In the genomic region with DNA sequence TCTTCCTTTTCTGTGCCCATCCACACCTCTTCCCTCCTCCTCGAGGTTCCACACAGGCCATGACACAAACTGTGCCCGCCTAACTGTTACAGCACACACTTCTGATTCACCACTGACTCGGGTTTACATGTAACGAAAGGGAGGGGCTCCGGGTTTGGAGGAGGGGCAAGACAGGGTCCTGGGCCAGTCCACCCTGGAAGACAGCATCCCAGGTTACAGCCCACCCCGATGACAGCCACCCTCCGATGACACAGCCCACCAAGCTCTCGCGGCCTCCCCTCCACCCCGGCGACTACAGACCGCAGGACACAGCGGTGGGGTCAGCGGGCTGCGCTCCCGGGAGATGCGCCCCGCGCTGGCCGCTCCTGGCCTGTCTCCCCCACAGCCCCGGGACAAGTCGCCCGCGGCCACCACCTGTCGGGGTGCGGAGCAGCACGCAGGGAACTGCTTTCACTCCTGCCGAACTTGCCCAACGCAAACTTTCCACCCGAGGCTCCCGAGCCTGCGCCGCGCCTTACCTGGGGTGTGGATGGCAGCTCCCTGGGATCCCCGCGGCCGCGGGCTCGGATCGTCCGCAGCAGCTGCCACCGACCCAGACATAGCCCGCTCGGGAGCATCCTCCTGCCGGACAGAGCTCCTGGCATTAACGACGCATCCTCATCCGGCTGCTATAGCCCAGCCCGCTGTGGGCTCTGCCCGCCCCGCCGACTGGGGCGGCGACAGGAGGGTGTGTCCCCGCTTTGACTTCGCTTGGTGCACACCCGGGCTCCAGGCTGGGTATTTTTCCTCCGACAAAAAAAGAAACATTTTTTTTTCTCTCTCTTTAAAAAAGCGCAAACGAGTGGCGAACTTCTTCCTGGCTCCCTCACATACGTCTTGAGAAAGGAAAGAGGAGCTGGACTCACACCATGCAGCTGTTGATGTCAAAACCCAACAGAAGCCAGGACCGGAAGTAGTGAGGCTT, we compare ENCODE assay signal across 8 mouse cellular contexts. TPM values are rescaled to one million over a fixed set of nuclear protein-coding genes. Genes with fewer than 3 reads are reported as not detected.
A peak's percentile ranks its signal among the peaks of the same experiment; 100 is the strongest.
DNase-seq lines count a peak whose midpoint lies in the region; ATAC-seq and TF ChIP-seq lines count a peak whose summit lies in the region.

A gene (minus strand): TSS at position 775 of the 964 bp plus-strand sequence.

- peak; percentile 78 for ATAC-seq in embryonic facial prominence, embryonic 14.5 days (ENCODE audit: low read depth)
- peak; percentile 71 for ATAC-seq in heart, embryonic 16.5 days (replicated peaks; ENCODE audit: extremely low read depth, insufficient read depth, low FRiP score)

- under 1% methylated on average over 44 of the region's 63 CpGs for WGBS in embryonic facial prominence, embryonic 14.5 days
- under 1% methylated on average over 63 of the region's 63 CpGs for WGBS in heart, embryonic 16.5 days
- WGBS in small intestine, adult 2 months = 1% methylated on average over 63 of the region's 63 CpGs

- H3K9me3 ChIP-seq in embryonic facial prominence, embryonic 14.5 days (ENCODE audit: control insufficient read depth, low read length) = no peaks in the 10 kb centered on the region
- no peaks in the 10 kb centered on the region for H3K9me3 ChIP-seq in heart, embryonic 16.5 days (replicated peaks; ENCODE audit: control insufficient read depth, low read length)
- peaks cover 5% of the 10 kb centered on the region for H3K9me3 ChIP-seq in megakaryocyte, embryonic 14.5 days

- peak; percentile 40 to 61 for DNase-seq in urinary bladder, adult 18-20 months (ENCODE audit: low spot score in 2 of 2)
- DNase-seq in urinary bladder, postnatal 10 days (ENCODE audit: low spot score) = no peak
- peak; percentile 65 for DNase-seq in embryonic facial prominence, embryonic 14.5 days (ENCODE audit: low spot score)
- DNase-seq in kidney, postnatal 25 days = peak; percentile 10 to 58
- no peak for DNase-seq in layer of hippocampus, adult 8-10 months (ENCODE audit: low spot score in 2 of 2)

- no peaks in the 10 kb centered on the region for H3K36me3 ChIP-seq in embryonic facial prominence, embryonic 14.5 days (ENCODE audit: control insufficient read depth, insufficient read depth, low read length)
- no peaks in the 10 kb centered on the region for H3K36me3 ChIP-seq in heart, embryonic 16.5 days (ENCODE audit: control insufficient read depth, insufficient read depth)
- H3K36me3 ChIP-seq in megakaryocyte, embryonic 14.5 days (replicated peaks; ENCODE audit: low read length) = no peaks in the 10 kb centered on the region
- H3K36me3 ChIP-seq in small intestine, adult 2 months (ENCODE audit: control insufficient read depth, insufficient read depth, low read length) = no peaks in the 10 kb centered on the region

- TF ChIP-seq POLR2A in small intestine, adult 2 months (IDR thresholded peaks at IDR 0.05; ENCODE audit: low read depth, low read length) = no peak

- peak within 1 kb of the TSS; percentile 63 for H3K4me3 ChIP-seq in embryonic facial prominence, embryonic 14.5 days (ENCODE audit: low read depth, low read length)
- peak within 1 kb of the TSS; percentile 75 for H3K4me3 ChIP-seq in heart, embryonic 16.5 days (ENCODE audit: low read length)
- H3K4me3 ChIP-seq in megakaryocyte, embryonic 14.5 days (replicated peaks) = peak within 1 kb of the TSS; percentile 93
- H3K4me3 ChIP-seq in small intestine, adult 2 months (ENCODE audit: low read depth, low read length) = peak within 1 kb of the TSS; percentile 62

- H3K27ac ChIP-seq in embryonic facial prominence, embryonic 14.5 days (replicated peaks; ENCODE audit: low read depth, low read length) = no peak within 1 kb of the TSS
- H3K27ac ChIP-seq in heart, embryonic 16.5 days (ENCODE audit: low read length) = no peak within 1 kb of the TSS
- no peak within 1 kb of the TSS for H3K27ac ChIP-seq in small intestine, adult 2 months (ENCODE audit: insufficient read depth, low read depth, low read length)

- H3K4me1 ChIP-seq in embryonic facial prominence, embryonic 14.5 days (ENCODE audit: control insufficient read depth, insufficient read depth, low read length) = peaks cover 7% of the 10 kb centered on the region
- H3K4me1 ChIP-seq in heart, embryonic 16.5 days (ENCODE audit: control insufficient read depth, insufficient read depth, low read length) = peaks cover 9% of the 10 kb centered on the region
- peaks cover 17% of the 10 kb centered on the region for H3K4me1 ChIP-seq in megakaryocyte, embryonic 14.5 days
- peaks cover 12% of the 10 kb centered on the region for H3K4me1 ChIP-seq in small intestine, adult 2 months (ENCODE audit: control insufficient read depth, insufficient read depth, insufficient read length, low read length)

- H3K4me2 ChIP-seq in embryonic facial prominence, embryonic 14.5 days (ENCODE audit: low read depth, low read length) = peak within 1 kb of the TSS; percentile 99
- peak within 1 kb of the TSS; percentile 98 for H3K4me2 ChIP-seq in heart, embryonic 16.5 days (ENCODE audit: low read depth, low read length)

- peaks cover 25% of the 10 kb centered on the region for H3K27me3 ChIP-seq in embryonic facial prominence, embryonic 14.5 days (replicated peaks; ENCODE audit: control insufficient read depth, insufficient read depth, low read length)
- peaks cover 11% of the 10 kb centered on the region for H3K27me3 ChIP-seq in heart, embryonic 16.5 days (ENCODE audit: control insufficient read depth, insufficient read depth, low read length)
- H3K27me3 ChIP-seq in megakaryocyte, embryonic 14.5 days (replicated peaks) = peaks cover 36% of the 10 kb centered on the region
- peaks cover 9% of the 10 kb centered on the region for H3K27me3 ChIP-seq in small intestine, adult 2 months (ENCODE audit: control insufficient read depth, insufficient read depth, low read length)

- H3K9ac ChIP-seq in embryonic facial prominence, embryonic 14.5 days (ENCODE audit: low read depth, low read length) = peak within 1 kb of the TSS; percentile 59
- H3K9ac ChIP-seq in heart, embryonic 16.5 days (ENCODE audit: low read length) = peak within 1 kb of the TSS; percentile 72

- TF ChIP-seq CTCF in small intestine, adult 2 months (IDR thresholded peaks at IDR 0.05; ENCODE audit: extremely low read depth, insufficient read length, insufficient replicate concordance, low read depth, low read length) = no peak

RNA-seq across cellular contexts. Expression of the gene that starts here (rescaled TPM):
- 5.9 and 8.9 TPM in 2 replicates for polyA plus RNA-seq in embryonic facial prominence, embryonic 14.5 days (2014; fragmentation: Nextera tagmentation; extraction: Ambion mirVana)
- 7.4 and 12.4 TPM in 2 replicates for polyA plus RNA-seq in heart, embryonic 16.5 days (2015; fragmentation: Nextera tagmentation; extraction: Ambion mirVana)
- 0.12 TPM in 1 of 2 replicates, not detected in the other for polyA plus RNA-seq in megakaryocyte, embryonic 14.5 days (2012; ENCODE audit: insufficient read depth, low replicate concordance)
- 0.96 and 1.7 TPM in 2 replicates for polyA plus RNA-seq in small intestine, adult 2 months (2012; rRNA removed)
- total RNA-seq in layer of hippocampus, adult 8-10 months (2022) = 1 to 10 TPM; 1.8 to 5.1 (median 2.6) TPM

Comparison
In these comparisons a context has a peak if more than half of its experiments do, and no peak if none do; other contexts are left out.
1. DNase-seq: peak in urinary bladder, adult 18-20 months (2 of 2), embryonic facial prominence, embryonic 14.5 days (single experiment) and kidney, postnatal 25 days (2 of 2); none in urinary bladder, postnatal 10 days (single experiment) and layer of hippocampus, adult 8-10 months (0 of 2).
2. Peak in every context shown above with its lines, with median percentiles within 50 percentile points of each other: H3K4me3 ChIP-seq.